In genomic region chr6:107386094-107386678, GRCm38 (mm10) we compare ENCODE assay signal across 20 mouse cellular contexts.
A peak's percentile ranks its signal among the peaks of the same experiment; 100 is the strongest.
DNase-seq lines count a peak whose midpoint lies in the region; ATAC-seq lines count a peak whose summit lies in the region.
"Had no signal": no experiment of that assay in that cellular context is flagged by ENCODE, and none has a peak within 500 bp of the region (broad histone marks: within the 10 kb centered on the region; RNA-seq: fewer than 3 reads in every experiment).

No protein-coding gene starts in this region.

- H3K27ac ChIP-seq in neural tube, embryonic 11.5 days (ENCODE audit: low read depth, low read length): no peak overlapping the region
- H3K27ac ChIP-seq in neural tube, embryonic 12.5 days: no peak overlapping the region
- H3K27ac ChIP-seq in neural tube, embryonic 14.5 days (ENCODE audit: low read depth, low read length): peak overlapping the region; percentile 3; the same call in 1 of the 2 replicates
- no peak overlapping the region for H3K27ac ChIP-seq in forebrain, embryonic 11.5 days (ENCODE audit: low read depth, low read length)
- no peak overlapping the region for H3K27ac ChIP-seq in forebrain, embryonic 13.5 days
- H3K27ac ChIP-seq: embryonic facial prominence, embryonic 10.5 days; embryonic facial prominence, embryonic 12.5 days; forebrain, embryonic 12.5 days; forebrain, embryonic 15.5 days had no signal

- no peak overlapping the region for H3K9ac ChIP-seq in neural tube, embryonic 11.5 days (ENCODE audit: low read length)
- H3K9ac ChIP-seq in neural tube, embryonic 12.5 days: no peak overlapping the region
- no peak overlapping the region for H3K9ac ChIP-seq in neural tube, embryonic 14.5 days (replicated peaks; ENCODE audit: low read depth, low read length)
- H3K9ac ChIP-seq in forebrain, embryonic 11.5 days (ENCODE audit: low read length): no peak overlapping the region
- no peak overlapping the region for H3K9ac ChIP-seq in forebrain, embryonic 13.5 days
- H3K9ac ChIP-seq: embryonic facial prominence, embryonic 12.5 days; forebrain, embryonic 12.5 days; forebrain, embryonic 15.5 days; forebrain, postnatal 0 days had no signal

- no peaks in the 10 kb centered on the region for H3K27me3 ChIP-seq in neural tube, embryonic 11.5 days (ENCODE audit: control insufficient read depth, insufficient read depth, low read length)
- no peaks in the 10 kb centered on the region for H3K27me3 ChIP-seq in neural tube, embryonic 12.5 days (replicated peaks)
- no peaks in the 10 kb centered on the region for H3K27me3 ChIP-seq in neural tube, embryonic 14.5 days (ENCODE audit: control insufficient read depth, insufficient read depth, low read length)
- no peaks in the 10 kb centered on the region for H3K27me3 ChIP-seq in forebrain, embryonic 11.5 days (ENCODE audit: control insufficient read depth, insufficient read depth, low read length)
- no peaks in the 10 kb centered on the region for H3K27me3 ChIP-seq in forebrain, embryonic 13.5 days
- H3K27me3 ChIP-seq: embryonic facial prominence, embryonic 12.5 days; forebrain, embryonic 12.5 days; forebrain, embryonic 15.5 days had no signal

- no peak overlapping the region for H3K4me3 ChIP-seq in neural tube, embryonic 11.5 days (ENCODE audit: low read depth, low read length)
- no peak overlapping the region for H3K4me3 ChIP-seq in neural tube, embryonic 12.5 days
- no peak overlapping the region for H3K4me3 ChIP-seq in neural tube, embryonic 14.5 days (ENCODE audit: low read depth, low read length)
- H3K4me3 ChIP-seq in forebrain, embryonic 11.5 days (ENCODE audit: low read depth, low read length): no peak overlapping the region
- no peak overlapping the region for H3K4me3 ChIP-seq in forebrain, embryonic 13.5 days
- H3K4me3 ChIP-seq: embryonic facial prominence, embryonic 10.5 days; embryonic facial prominence, embryonic 12.5 days; forebrain, embryonic 12.5 days; forebrain, embryonic 15.5 days had no signal

- ATAC-seq in neural tube, embryonic 11.5 days (ENCODE audit: insufficient read depth, low FRiP score, low TSS enrichment): no peak; the same call in 1 of the 2 replicates
- ATAC-seq in neural tube, embryonic 12.5 days (ENCODE audit: low FRiP score, low read depth): peak; percentile 50
- ATAC-seq in neural tube, embryonic 14.5 days (ENCODE audit: low read depth): peak; percentile 90
- ATAC-seq in forebrain, embryonic 11.5 days (replicated peaks; ENCODE audit: low FRiP score): no peak
- no peak for ATAC-seq in forebrain, embryonic 13.5 days
- ATAC-seq: forebrain, embryonic 15.5 days; forebrain, postnatal 0 days had no signal

- no peaks in the 10 kb centered on the region for H3K36me3 ChIP-seq in neural tube, embryonic 11.5 days (ENCODE audit: control insufficient read depth, insufficient read depth, low read length)
- no peaks in the 10 kb centered on the region for H3K36me3 ChIP-seq in neural tube, embryonic 12.5 days
- no peaks in the 10 kb centered on the region for H3K36me3 ChIP-seq in neural tube, embryonic 14.5 days (ENCODE audit: control insufficient read depth, insufficient read depth, low read length)
- no peaks in the 10 kb centered on the region for H3K36me3 ChIP-seq in forebrain, embryonic 11.5 days (ENCODE audit: control insufficient read depth, insufficient read depth, low read length)
- no peaks in the 10 kb centered on the region for H3K36me3 ChIP-seq in forebrain, embryonic 13.5 days (ENCODE audit: poor library complexity, severe bottlenecking)
- H3K36me3 ChIP-seq: embryonic facial prominence, embryonic 10.5 days; embryonic facial prominence, embryonic 12.5 days; forebrain, embryonic 12.5 days; forebrain, embryonic 15.5 days had no signal

- peak; percentile 17 for DNase-seq in neural tube, embryonic 11.5 days (ENCODE audit: low spot score)
- DNase-seq in neural tube, embryonic 10.5 days (ENCODE audit: extremely low spot score, low spot score): no peak
- DNase-seq in forebrain, embryonic 11.5 days (ENCODE audit: low spot score): no peak
- DNase-seq in heart, postnatal 25 days (ENCODE audit: low spot score): no peak
- DNase-seq: adrenal gland, adult 8-10 months; adrenal gland, postnatal 14 days; adrenal gland, postnatal 36 days; cerebellum, adult 11-12 months; cerebellum, adult 2 months; cerebellum, adult 9-10 months; cerebellum, postnatal 10 days; cerebellum, postnatal 25 days; forebrain, postnatal 0 days had no signal

- H3K9me3 ChIP-seq in neural tube, embryonic 11.5 days (ENCODE audit: control insufficient read depth, low read length): no peaks in the 10 kb centered on the region
- H3K9me3 ChIP-seq in neural tube, embryonic 12.5 days: no peaks in the 10 kb centered on the region
- H3K9me3 ChIP-seq in neural tube, embryonic 14.5 days (ENCODE audit: control insufficient read depth, low read length): no peaks in the 10 kb centered on the region
- no peaks in the 10 kb centered on the region for H3K9me3 ChIP-seq in forebrain, embryonic 11.5 days (ENCODE audit: control insufficient read depth, low read length)
- H3K9me3 ChIP-seq in forebrain, embryonic 13.5 days (replicated peaks): no peaks in the 10 kb centered on the region
- H3K9me3 ChIP-seq: embryonic facial prominence, embryonic 10.5 days; embryonic facial prominence, embryonic 12.5 days; forebrain, embryonic 12.5 days; forebrain, embryonic 15.5 days had no signal

- no peaks in the 10 kb centered on the region for H3K4me1 ChIP-seq in neural tube, embryonic 11.5 days (ENCODE audit: control insufficient read depth, insufficient read depth, low read length)
- no peaks in the 10 kb centered on the region for H3K4me1 ChIP-seq in neural tube, embryonic 12.5 days
- no peaks in the 10 kb centered on the region for H3K4me1 ChIP-seq in neural tube, embryonic 14.5 days (ENCODE audit: control insufficient read depth, insufficient read depth, low read length)
- no peaks in the 10 kb centered on the region for H3K4me1 ChIP-seq in forebrain, embryonic 11.5 days (replicated peaks; ENCODE audit: control insufficient read depth, insufficient read depth, low read length)
- no peaks in the 10 kb centered on the region for H3K4me1 ChIP-seq in forebrain, embryonic 13.5 days
- H3K4me1 ChIP-seq: embryonic facial prominence, embryonic 10.5 days; embryonic facial prominence, embryonic 12.5 days; forebrain, embryonic 12.5 days; forebrain, embryonic 15.5 days had no signal

- H3K4me2 ChIP-seq in neural tube, embryonic 11.5 days (ENCODE audit: low read depth): no peak overlapping the region
- no peak overlapping the region for H3K4me2 ChIP-seq in neural tube, embryonic 12.5 days (replicated peaks)
- no peak overlapping the region for H3K4me2 ChIP-seq in neural tube, embryonic 14.5 days (ENCODE audit: low read depth, low read length)
- no peak overlapping the region for H3K4me2 ChIP-seq in forebrain, embryonic 11.5 days (ENCODE audit: low read depth, low read length, severe bottlenecking)
- no peak overlapping the region for H3K4me2 ChIP-seq in forebrain, embryonic 13.5 days
- H3K4me2 ChIP-seq: embryonic facial prominence, embryonic 12.5 days; forebrain, embryonic 12.5 days; forebrain, embryonic 15.5 days had no signal

- WGBS in neural tube, embryonic 11.5 days: 43% methylated on average over 7 of the region's 7 CpGs
- WGBS in neural tube, embryonic 12.5 days: 34% methylated on average over 7 of the region's 7 CpGs
- WGBS in neural tube, embryonic 14.5 days: 24% methylated on average over 7 of the region's 7 CpGs
- 59% methylated on average over 7 of the region's 7 CpGs for WGBS in forebrain, embryonic 11.5 days
- WGBS in forebrain, embryonic 13.5 days: 52% methylated on average over 7 of the region's 7 CpGs

- intact Hi-C loops in heart, postnatal 25 days (cut with DNase I): no loop called here

Comparison
In these comparisons a context has a peak if more than half of its experiments do, and no peak if none do; other contexts are left out.
1. ATAC-seq: peak in neural tube, embryonic 12.5 days (single experiment) and neural tube, embryonic 14.5 days (single experiment); none in neural tube, embryonic 11.5 days (single experiment), forebrain, embryonic 11.5 days (single experiment) and forebrain, embryonic 13.5 days (single experiment).